Comparison of ENCODE assay signal across 19 mouse cellular contexts in the genomic region with DNA sequence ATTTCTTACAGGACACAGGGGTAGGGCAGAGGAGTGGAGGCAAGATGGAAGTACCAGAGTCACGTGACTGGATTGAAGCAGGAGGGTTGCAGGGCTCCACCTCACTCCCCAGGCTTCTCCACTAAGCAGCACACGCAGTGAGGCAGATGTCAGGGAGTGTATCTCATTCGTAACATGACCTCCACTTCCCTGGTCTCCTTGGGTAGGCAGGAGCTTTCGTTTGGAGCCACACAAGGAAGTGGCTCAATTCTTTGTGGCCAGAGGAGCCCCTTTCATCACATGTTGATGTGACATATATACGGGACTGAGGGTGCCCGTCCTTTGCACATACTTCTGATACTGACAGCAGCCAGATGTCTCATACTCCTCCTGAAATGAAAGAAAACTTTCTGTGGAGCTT. TPM values are rescaled to one million over a fixed set of nuclear protein-coding genes. Genes with fewer than 3 reads are reported as not detected.
A peak's percentile ranks its signal among the peaks of the same experiment; 100 is the strongest.
DNase-seq lines count a peak whose midpoint lies in the region; ATAC-seq and TF ChIP-seq lines count a peak whose summit lies in the region.
"Had no signal": no experiment of that assay in that cellular context is flagged by ENCODE, and none has a peak within 500 bp of the region (broad histone marks: within the 10 kb centered on the region; RNA-seq: fewer than 3 reads in every experiment).

No protein-coding gene starts in this region.

- H3K27ac ChIP-seq in CH12.LX (ENCODE audit: insufficient read depth, low read depth): peak overlapping the region; percentile 59
- H3K27ac ChIP-seq: embryonic facial prominence, embryonic 12.5 days; forebrain, embryonic 15.5 days; heart, embryonic 10.5 days; hindbrain, embryonic 13.5 days; hindbrain, postnatal 0 days; intestine, embryonic 15.5 days had no signal

- H3K4me1 ChIP-seq in CH12.LX (ENCODE audit: control insufficient read depth in 1 of 2, insufficient read depth in 2 of 2): peaks cover 24 to 71% of the 10 kb centered on the region in 2 experiments
- H3K4me1 ChIP-seq: embryonic facial prominence, embryonic 12.5 days; forebrain, embryonic 15.5 days; heart, embryonic 10.5 days; intestine, embryonic 15.5 days had no signal

- TF ChIP-seq RAD21 in CH12.LX (IDR thresholded peaks at IDR 0.05; ENCODE audit: low read depth, low read length): no peak

- no peak for TF ChIP-seq EP300 in CH12.LX (IDR thresholded peaks at IDR 0.05; ENCODE audit: low read length)

- TF ChIP-seq CTCF in CH12.LX (conservative IDR thresholded peaks at IDR 0.05 in 1 of 2, IDR thresholded peaks at IDR 0.05 in 1 of 2; ENCODE audit: low read depth in 2 of 2, low read length in 2 of 2): no peak

- in situ Hi-C loops in CH12.LX (cut with MboI; ENCODE audit: low pct_ligation_motif_present, low pct_unique_long_range_greater_than_20kb, low sequenced_read_pairs): no loop called here

- no peak overlapping the region for H3K9ac ChIP-seq in CH12.LX (ENCODE audit: insufficient read depth, low read depth)
- H3K9ac ChIP-seq: embryonic facial prominence, embryonic 12.5 days; forebrain, embryonic 15.5 days; hindbrain, embryonic 13.5 days; intestine, embryonic 15.5 days had no signal

- no peaks in the 10 kb centered on the region for H3K9me3 ChIP-seq in CH12.LX (replicated peaks; ENCODE audit: low read length)
- H3K9me3 ChIP-seq: embryonic facial prominence, embryonic 12.5 days; forebrain, embryonic 15.5 days; heart, embryonic 10.5 days; hindbrain, embryonic 13.5 days; intestine, embryonic 15.5 days had no signal

- DNase-seq in 416B (ENCODE audit: low read depth) (peak; percentile 72), CH12.LX (ENCODE audit: extremely low read depth) (no peak)
- DNase-seq in embryo, embryonic 10 days (ENCODE audit: low spot score): no peak
- DNase-seq: adrenal gland, postnatal 14 days; cerebellum, adult 18-20 months; cerebellum, adult 9-11 months; gastrocnemius, postnatal 10 days; heart, postnatal 10 days; heart, postnatal 4 days had no signal

- H3K79me2 ChIP-seq in CH12.LX (replicated peaks; ENCODE audit: control insufficient read depth, extremely low read depth, insufficient read depth, poor library complexity, severe bottlenecking): peaks cover 7% of the 10 kb centered on the region

- ATAC-seq in hematopoietic stem cell, adult 5-6 weeks (replicated peaks in 1 of 2; ENCODE audit: insufficient read depth in 1 of 2, low FRiP score in 2 of 2, low TSS enrichment in 1 of 2, low read depth in 1 of 2, poor library complexity in 2 of 2, severe bottlenecking in 2 of 2): peak; percentile 49 to 86; a peak in 2 of 4 replicates
- ATAC-seq in monocyte, adult 5-6 weeks (replicated peaks; ENCODE audit: insufficient number of reproducible peaks, low FRiP score, low TSS enrichment, poor library complexity, severe bottlenecking): 0 out of 2 replicates have a peak, but pooled peaks have one; percentile 35
- ATAC-seq in activated CD4-positive, CD25-positive, alpha-beta regulatory T cell, adult 4 months: no peak
- ATAC-seq: CD4-positive, CD25-positive, alpha-beta regulatory T cell, adult 4 months; forebrain, embryonic 15.5 days; hindbrain, postnatal 0 days; intestine, embryonic 15.5 days had no signal

- dilution Hi-C loops in CH12.LX (cut with MboI; ENCODE audit: extremely low pct_ligation_motif_present, extremely low pct_unique_long_range_greater_than_20kb, low sequenced_read_pairs): no loop called here

- no peak overlapping the region for H3K4me3 ChIP-seq in CH12.LX (replicated peaks in 1 of 3; ENCODE audit: low read depth in 2 of 3, low read length in 2 of 3, poor library complexity in 1 of 3)
- H3K4me3 ChIP-seq: embryonic facial prominence, embryonic 12.5 days; forebrain, embryonic 15.5 days; heart, embryonic 10.5 days; hindbrain, embryonic 13.5 days; intestine, embryonic 15.5 days had no signal

- no peaks in the 10 kb centered on the region for H3K27me3 ChIP-seq in CH12.LX (replicated peaks)
- H3K27me3 ChIP-seq: embryonic facial prominence, embryonic 12.5 days; forebrain, embryonic 15.5 days; hindbrain, embryonic 13.5 days; intestine, embryonic 15.5 days had no signal

- peaks cover 67 to 69% of the 10 kb centered on the region in 2 experiments for H3K36me3 ChIP-seq in CH12.LX (replicated peaks in 1 of 2; ENCODE audit: control insufficient read depth in 1 of 2, insufficient read depth in 1 of 2, low read length in 1 of 2)
- H3K36me3 ChIP-seq: forebrain, embryonic 15.5 days had no signal

- H3K4me2 ChIP-seq in CH12.LX (ENCODE audit: insufficient read depth, low read depth, poor library complexity, severe bottlenecking): no peak overlapping the region
- H3K4me2 ChIP-seq: embryonic facial prominence, embryonic 12.5 days; forebrain, embryonic 15.5 days; hindbrain, embryonic 13.5 days; intestine, embryonic 15.5 days had no signal

- TF ChIP-seq POLR2A in CH12.LX (IDR thresholded peaks at IDR 0.05; ENCODE audit: low read depth, low read length): no peak

TF ChIP-seq in CH12.LX, 34 proteins besides CTCF, POLR2A, EP300 and RAD21:
- TF ChIP-seq USF1 (IDR thresholded peaks at IDR 0.05; ENCODE audit: low read depth, low read length) (peak; percentile 11; the same call in 1 of the 2 replicates), IRF4 (IDR thresholded peaks at IDR 0.05; ENCODE audit: low read depth, low read length) (no peak), BHLHE40 (IDR thresholded peaks at IDR 0.05; ENCODE audit: low read depth, low read length) (no peak)

RNA-seq across cellular contexts. Expression of a gene that starts 10.6 kb away (rescaled TPM):
- total RNA-seq in CH12.LX (2012; rRNA removed) (119 and 143 TPM in 2 replicates), CH12.LX (2014; rRNA removed) (179 and 190 TPM in 2 replicates)
- polyA plus RNA-seq in CH12.LX (2012; ENCODE audit: insufficient read length, low read depth): 94.6 and 101 TPM in 2 replicates
- 112 and 123 TPM in 2 replicates for total RNA-seq in hematopoietic stem cell, adult 5-6 weeks (2017)
- 167 to 238 TPM (median 182 TPM) in 3 replicates for total RNA-seq in monocyte, adult 5-6 weeks (2017)
- polyA plus RNA-seq in activated CD4-positive, CD25-positive, alpha-beta regulatory T cell, adult 4 months (2017; shearing (Covaris generic)): 100 to 1,000 TPM; 697 to 904 TPM
